Mouse (Mus musculus) olfactory bulb, adult 2 months (tissue): ENCODE results near the gene Ppp2r3a.

Experiments
- CTCF ChIP-seq: fragments of 200-500 bp; IDR thresholded peaks from 2 replicates; pipeline ENCODE4 v1.5.1; 2012; ENCODE audit warnings: low read depth, mild to moderate bottlenecking, low read length, moderate library complexity; ENCODE audit not compliant: insufficient read depth
- POLR2A ChIP-seq: fragments of 200-500 bp; IDR thresholded peaks from 2 replicates; pipeline ENCODE4 v1.6.1; 2012; ENCODE audit warnings: mild to moderate bottlenecking, low read depth, low read length, moderate library complexity; ENCODE audit not compliant: insufficient read depth

GRCm38 (mm10) chr9:101247541-101247940 lies 4.1 kb downstream of the Ppp2r3a start:
- TF ChIP-seq CTCF: no peak
- TF ChIP-seq POLR2A: no peak
